Mouse (Mus musculus): ENCODE data around the gene Sapcd1.

GRCm38 (mm10) chr17:35015296-35015695 is 12.5 kb downstream of the Sapcd1 start:
- TF ChIP-seq POU5F1 (IDR thresholded peaks at IDR 0.05; ENCODE audit: borderline replicate concordance, low read length) (no peak), CTCF (conservative IDR thresholded peaks at IDR 0.05; ENCODE audit: low read length) (no peak), NANOG (IDR thresholded peaks at IDR 0.05; ENCODE audit: borderline replicate concordance, low read length) (no peak)

Measured in E14TG2a.4 (cell line).